Mouse (Mus musculus) liver, embryonic 14.5 days (tissue): ENCODE measurements at regions not wholly inside any gene's neighbourhood (a gene's known extent, or its start where the extent isn't known, plus 50 kb on each side); places are given as distances from the start of the nearest gene placed in this dataset.

Experiments
- ATAC-seq: fragments of 200-750 bp; cut with Nextera tagmentation; 2 replicates; pipeline ENCODE4 v1.8.0; 2017; ENCODE audit warnings: moderate number of reproducible peaks, mild to moderate bottlenecking, moderate library complexity; ENCODE audit not compliant: insufficient read depth
- DNase-seq, 3 experiments: peaks; one replicate each; pipeline ENCODE4 v3.0.0-alpha.2; 2012 to 2013; ENCODE audit warnings: low read depth in 3 of 3, low spot score in 3 of 3
- H3K27ac ChIP-seq: fragments of 300-500 bp; sonication (generic); 2 replicates; pipeline ENCODE4 v1.5.1; 2014; ENCODE audit warnings: moderate library complexity, mild to moderate bottlenecking, control low read depth, inconsistent platforms
- H3K27me3 ChIP-seq: fragments of 300-500 bp; sonication (generic); 2 replicates; pipeline ENCODE4 v1.6.1; 2014; ENCODE audit warnings: mild to moderate bottlenecking, low read length, moderate library complexity; ENCODE audit not compliant: control insufficient read depth, insufficient read depth
- H3K36me3 ChIP-seq: fragments of 300-500 bp; sonication (generic); replicated peaks from 2 replicates; pipeline ENCODE4 v1.6.1; 2014; ENCODE audit warnings: low read depth; ENCODE audit not compliant: control insufficient read depth, insufficient read depth
- H3K4me1 ChIP-seq, 2 experiments: fragments of 200-500 bp in 1 of 2; fragments of 300-500 bp in 1 of 2; sonication (generic) in 1 of 2; replicated peaks; 2 replicates each; pipeline ENCODE4 v1.6.1; 2012 to 2014; ENCODE audit warnings: antibody characterized with exemption in 1 of 2, inconsistent platforms in 1 of 2, low read length in 1 of 2; ENCODE audit not compliant: control insufficient read depth in 2 of 2, insufficient read depth in 2 of 2
- H3K4me2 ChIP-seq: fragments of 300-500 bp; sonication (generic); 2 replicates; pipeline ENCODE4 v1.6.1; 2014; ENCODE audit warnings: low read depth, mild to moderate bottlenecking, control low read depth, moderate library complexity
- H3K4me3 ChIP-seq, 2 experiments: fragments of 200-500 bp in 1 of 2; fragments of 300-500 bp in 1 of 2; sonication (generic) in 1 of 2; 2 replicates each; pipeline ENCODE4 v1.5.1; 2012 to 2014; ENCODE audit warnings: low read depth in 2 of 2, low read length in 2 of 2, mild to moderate bottlenecking in 2 of 2, control low read depth in 1 of 2, inconsistent platforms in 1 of 2, moderate library complexity in 1 of 2; ENCODE audit not compliant: insufficient read depth in 1 of 2
- H3K9ac ChIP-seq: fragments of 300-500 bp; sonication (generic); replicated peaks from 2 replicates; pipeline ENCODE4 v1.6.1; 2014; ENCODE audit warnings: mild to moderate bottlenecking, control low read depth, moderate library complexity
- H3K9me3 ChIP-seq: fragments of 300-500 bp; sonication (generic); 2 replicates; pipeline ENCODE4 v1.6.1; 2016; ENCODE audit warnings: low read length, mixed read lengths; ENCODE audit not compliant: control insufficient read depth
- CTCF ChIP-seq: IDR thresholded peaks from 2 replicates; pipeline ENCODE4 v1.5.1; 2016; ENCODE audit warnings: antibody characterized with exemption, low read depth, control low read depth
- EP300 ChIP-seq: IDR thresholded peaks from 2 replicates; pipeline ENCODE4 v1.6.1; 2016; ENCODE audit warnings: antibody characterized with exemption, low read depth
- WGBS: fragments of 180-500 bp; shearing (Covaris S2); extraction: QIAGEN DNeasy Blood & Tissue Kit; methylation state at CpG from one replicate; pipeline ENCODE4 v1.1.7; 2014; ENCODE audit not compliant: insufficient replicate concordance; 5-methylcytosine and 5-hydroxymethylcytosine counted together

GRCm38 (mm10) chr2:159446434-159446833 is 651.8 kb downstream of the Dhx35 start:
- Histone ChIP-seq H3K27me3 (no peaks in the 10 kb centered on the region), H3K9ac (no peak overlapping the region), H3K4me3 (no peak overlapping the region), H3K4me1 (no peaks in the 10 kb centered on the region), H3K27ac (no peak overlapping the region), H3K36me3 (no peaks in the 10 kb centered on the region), H3K4me2 (no peak overlapping the region), H3K9me3 (no peaks in the 10 kb centered on the region)
- WGBS, result 36% methylated on average over 5 of the region's 5 CpGs
- ATAC-seq (no peak), DNase-seq (no peak)
- TF ChIP-seq EP300 (no peak), CTCF (no peak)

- DNase-seq, result no peak
- H3K36me3 ChIP-seq, result no peaks in the 10 kb centered on the region
- ATAC-seq, result no peak
These were observed 652.3 kb downstream of the Dhx35 start for GRCm38 (mm10) chr2:159446886-159447285.

GRCm38 (mm10) chr2:159448976-159449375 is 654.4 kb downstream of the Dhx35 start:
- Histone ChIP-seq H3K4me1 (no peaks in the 10 kb centered on the region), H3K36me3 (no peaks in the 10 kb centered on the region), H3K4me2 (no peak overlapping the region), H3K9ac (no peak overlapping the region), H3K9me3 (no peaks in the 10 kb centered on the region), H3K27me3 (no peaks in the 10 kb centered on the region), H3K27ac (no peak overlapping the region), H3K4me3 (no peak overlapping the region)
- TF ChIP-seq CTCF (no peak), EP300 (no peak)
- DNase-seq (no peak), ATAC-seq (no peak)
- WGBS, result 75% methylated on average over 5 of the region's 5 CpGs

More at GRCm38 (mm10) chr2:159446886-159447285, 652.3 kb downstream of the Dhx35 start:
- Histone ChIP-seq H3K27ac (no peak overlapping the region), H3K4me1 (no peaks in the 10 kb centered on the region), H3K27me3 (no peaks in the 10 kb centered on the region), H3K9me3 (no peaks in the 10 kb centered on the region), H3K4me3 (no peak overlapping the region), H3K4me2 (no peak overlapping the region), H3K9ac (no peak overlapping the region)
- TF ChIP-seq CTCF (no peak), EP300 (no peak)
- 46% methylated on average over 5 of the region's 5 CpGs for WGBS

- ATAC-seq (no peak), DNase-seq (no peak)
- Histone ChIP-seq H3K27me3 (no peaks in the 10 kb centered on the region), H3K4me3 (no peak overlapping the region), H3K9ac (no peak overlapping the region), H3K9me3 (no peaks in the 10 kb centered on the region), H3K36me3 (no peaks in the 10 kb centered on the region), H3K4me2 (no peak overlapping the region), H3K27ac (no peak overlapping the region), H3K4me1 (no peaks in the 10 kb centered on the region)
- 49% methylated on average over 9 of the region's 9 CpGs for WGBS
- no peak for TF ChIP-seq EP300
- TF ChIP-seq CTCF, result no peak
These were observed 656.8 kb downstream of the Dhx35 start for GRCm38 (mm10) chr2:159451439-159451838.

GRCm38 (mm10) chr2:159481399-159482080 is 686.9 kb downstream of the Dhx35 start:
- no peak for ATAC-seq
- Histone ChIP-seq H3K9me3 (no peaks in the 10 kb centered on the region), H3K9ac (no peak overlapping the region), H3K36me3 (no peaks in the 10 kb centered on the region), H3K4me3 (no peak overlapping the region), H3K4me1 (no peaks in the 10 kb centered on the region), H3K27ac (no peak overlapping the region), H3K4me2 (no peak overlapping the region), H3K27me3 (no peaks in the 10 kb centered on the region)
- no peak for DNase-seq
- 66% methylated on average over 6 of the region's 6 CpGs for WGBS
- no peak for TF ChIP-seq CTCF
- no peak for TF ChIP-seq EP300
